Mouse (Mus musculus) kidney, embryonic 14.5 days (tissue): ENCODE measurements at regions not wholly inside any gene's neighbourhood (a gene's known extent, or its start where the extent isn't known, plus 50 kb on each side); places are given as distances from the start of the nearest gene placed in this dataset.

Experiments
- ATAC-seq: fragments of 200-750 bp; cut with Nextera tagmentation; 2 replicates; pipeline ENCODE4 v1.8.0; 2017; ENCODE audit warnings: moderate number of reproducible peaks, mild to moderate bottlenecking, moderate TSS enrichment, moderate library complexity; ENCODE audit not compliant: low FRiP score, low TSS enrichment
- H3K27ac ChIP-seq: fragments of 300-500 bp; sonication (generic); 2 replicates; pipeline ENCODE4 v1.5.1; 2014; ENCODE audit warnings: low read depth, mild to moderate bottlenecking, low read length, moderate library complexity, mixed read lengths
- H3K27me3 ChIP-seq: fragments of 300-500 bp; sonication (generic); 2 replicates; pipeline ENCODE4 v1.6.1; 2014; ENCODE audit warnings: mild to moderate bottlenecking, low read length; ENCODE audit not compliant: control insufficient read depth, insufficient read depth
- H3K36me3 ChIP-seq: fragments of 300-500 bp; sonication (generic); 2 replicates; pipeline ENCODE4 v1.6.1; 2014; ENCODE audit warnings: low read length, mixed read lengths; ENCODE audit not compliant: control insufficient read depth, insufficient read depth
- H3K4me1 ChIP-seq: fragments of 300-500 bp; sonication (generic); 2 replicates; pipeline ENCODE4 v1.6.1; 2014; ENCODE audit warnings: low read length, mixed read lengths; ENCODE audit not compliant: control insufficient read depth, insufficient read depth
- H3K4me2 ChIP-seq: fragments of 300-500 bp; sonication (generic); replicated peaks from 2 replicates; pipeline ENCODE4 v1.6.1; 2014; ENCODE audit warnings: low read depth, mild to moderate bottlenecking, low read length
- H3K4me3 ChIP-seq: fragments of 300-500 bp; sonication (generic); 2 replicates; pipeline ENCODE4 v1.5.1; 2014; ENCODE audit warnings: mild to moderate bottlenecking, low read length
- H3K9ac ChIP-seq: fragments of 300-500 bp; sonication (generic); 2 replicates; pipeline ENCODE4 v1.6.1; 2014; ENCODE audit warnings: low read depth, mild to moderate bottlenecking, low read length, moderate library complexity
- H3K9me3 ChIP-seq: fragments of 300-500 bp; sonication (generic); 2 replicates; pipeline ENCODE4 v1.6.1; 2016; ENCODE audit warnings: low read length; ENCODE audit not compliant: control insufficient read depth
- WGBS: fragments of 180-500 bp; shearing (Covaris S2); extraction: QIAGEN DNeasy Blood & Tissue Kit; methylation state at CpG from one replicate; pipeline ENCODE4 v1.1.7; 2014; 5-methylcytosine and 5-hydroxymethylcytosine counted together

- H3K9me3 ChIP-seq, result no peaks in the 10 kb centered on the region
- no peak for ATAC-seq
- no peaks in the 10 kb centered on the region for H3K36me3 ChIP-seq
- H3K9ac ChIP-seq, result no peak overlapping the region
- H3K27ac ChIP-seq, result no peak overlapping the region
- WGBS, result 84% methylated on average over 1 of the region's 1 CpGs
- no peak overlapping the region for H3K4me3 ChIP-seq
- no peaks in the 10 kb centered on the region for H3K27me3 ChIP-seq
- H3K4me1 ChIP-seq, result no peaks in the 10 kb centered on the region
- H3K4me2 ChIP-seq, result no peak overlapping the region
Measured at GRCm38 (mm10) chr1:138371474-138371873, 97.9 kb downstream of the Atp6v1g3 start.

GRCm38 (mm10) chr1:138384146-138384545 lies 110.6 kb downstream of the Atp6v1g3 start:
- 73% methylated on average over 3 of the region's 3 CpGs for WGBS
- H3K27ac ChIP-seq, result no peak overlapping the region
- H3K4me3 ChIP-seq, result no peak overlapping the region
- no peaks in the 10 kb centered on the region for H3K4me1 ChIP-seq
- ATAC-seq, result no peak
- H3K4me2 ChIP-seq, result no peak overlapping the region
- H3K27me3 ChIP-seq, result no peaks in the 10 kb centered on the region; the same call in 1 of the 2 replicates
- no peaks in the 10 kb centered on the region for H3K36me3 ChIP-seq
- no peaks in the 10 kb centered on the region for H3K9me3 ChIP-seq
- no peak overlapping the region for H3K9ac ChIP-seq

GRCm38 (mm10) chr1:138385156-138385841 lies 111.8 kb downstream of the Atp6v1g3 start:
- Histone ChIP-seq H3K4me2 (peak overlapping the region; percentile 41), H3K27ac (no peak overlapping the region), H3K27me3 (no peaks in the 10 kb centered on the region; the same call in 1 of the 2 replicates), H3K9ac (no peak overlapping the region), H3K9me3 (no peaks in the 10 kb centered on the region), H3K4me1 (no peaks in the 10 kb centered on the region), H3K4me3 (peak overlapping the region; percentile 26; the same call in 1 of the 2 replicates), H3K36me3 (no peaks in the 10 kb centered on the region)
- WGBS, result 4% methylated on average over 19 of the region's 19 CpGs
- peak; percentile 85 for ATAC-seq

- Histone ChIP-seq H3K27ac (no peak overlapping the region), H3K4me2 (no peak overlapping the region), H3K9me3 (no peaks in the 10 kb centered on the region), H3K4me3 (no peak overlapping the region), H3K36me3 (no peaks in the 10 kb centered on the region), H3K27me3 (no peaks in the 10 kb centered on the region; the same call in 1 of the 2 replicates), H3K9ac (no peak overlapping the region), H3K4me1 (no peaks in the 10 kb centered on the region)
- no peak for ATAC-seq
- 27% methylated on average over 5 of the region's 5 CpGs for WGBS
Measured at GRCm38 (mm10) chr1:138386001-138386400, 112.5 kb downstream of the Atp6v1g3 start.

GRCm38 (mm10) chr1:138388634-138389033 lies 115.1 kb downstream of the Atp6v1g3 start:
- no peaks in the 10 kb centered on the region; the same call in 1 of the 2 replicates for H3K27me3 ChIP-seq
- H3K4me1 ChIP-seq, result no peaks in the 10 kb centered on the region
- no peak overlapping the region for H3K4me2 ChIP-seq
- WGBS, result 91% methylated on average over 8 of the region's 8 CpGs
- H3K9ac ChIP-seq, result no peak overlapping the region
- H3K4me3 ChIP-seq, result no peak overlapping the region
- ATAC-seq, result no peak
- no peaks in the 10 kb centered on the region for H3K36me3 ChIP-seq
- no peak overlapping the region for H3K27ac ChIP-seq
- H3K9me3 ChIP-seq, result no peaks in the 10 kb centered on the region

GRCm38 (mm10) chr1:138389676-138390075 lies 116.1 kb downstream of the Atp6v1g3 start:
- no peak overlapping the region for H3K4me2 ChIP-seq
- WGBS, result 84% methylated on average over 1 of the region's 1 CpGs
- H3K27ac ChIP-seq, result no peak overlapping the region
- ATAC-seq, result no peak
- H3K9me3 ChIP-seq, result no peaks in the 10 kb centered on the region
- no peaks in the 10 kb centered on the region; the same call in 1 of the 2 replicates for H3K27me3 ChIP-seq
- no peaks in the 10 kb centered on the region for H3K36me3 ChIP-seq
- no peak overlapping the region for H3K4me3 ChIP-seq
- no peaks in the 10 kb centered on the region for H3K4me1 ChIP-seq
- H3K9ac ChIP-seq, result no peak overlapping the region

GRCm38 (mm10) chr1:138418610-138419009 lies 145.1 kb downstream of the Atp6v1g3 start:
- H3K4me2 ChIP-seq, result no peak overlapping the region
- no peaks in the 10 kb centered on the region for H3K27me3 ChIP-seq
- WGBS, result 58% methylated on average over 3 of the region's 3 CpGs
- H3K4me3 ChIP-seq, result no peak overlapping the region
- H3K36me3 ChIP-seq, result no peaks in the 10 kb centered on the region
- H3K4me1 ChIP-seq, result no peaks in the 10 kb centered on the region
- ATAC-seq, result 0 out of 2 replicates have a peak, but pooled peaks have one; percentile 28
- H3K27ac ChIP-seq, result no peak overlapping the region
- no peaks in the 10 kb centered on the region for H3K9me3 ChIP-seq
- H3K9ac ChIP-seq, result no peak overlapping the region

GRCm38 (mm10) chr1:138427416-138427815 lies 153.9 kb downstream of the Atp6v1g3 start:
- H3K27me3 ChIP-seq, result no peaks in the 10 kb centered on the region
- no peaks in the 10 kb centered on the region for H3K4me1 ChIP-seq
- no peak overlapping the region for H3K4me2 ChIP-seq
- WGBS, result 60% methylated on average over 2 of the region's 2 CpGs
- H3K9ac ChIP-seq, result no peak overlapping the region
- no peak overlapping the region for H3K27ac ChIP-seq
- no peaks in the 10 kb centered on the region for H3K9me3 ChIP-seq
- no peak for ATAC-seq
- H3K4me3 ChIP-seq, result no peak overlapping the region
- H3K36me3 ChIP-seq, result no peaks in the 10 kb centered on the region
